Mouse (Mus musculus) megakaryocyte, embryonic 14.5 days (primary cell): ENCODE measurements around the gene Nfic.

Experiments used
- FLI1 ChIP-seq: IDR thresholded peaks from 2 replicates; pipeline ENCODE4 v1.6.1; 2012; ENCODE audit warnings: low read length, inconsistent platforms, mixed read lengths
- GATA1 ChIP-seq: IDR thresholded peaks from 3 replicates; pipeline ENCODE4 v1.6.1; 2012; ENCODE audit warnings: mixed read lengths, low read length, inconsistent platforms, borderline replicate concordance

DNA sequence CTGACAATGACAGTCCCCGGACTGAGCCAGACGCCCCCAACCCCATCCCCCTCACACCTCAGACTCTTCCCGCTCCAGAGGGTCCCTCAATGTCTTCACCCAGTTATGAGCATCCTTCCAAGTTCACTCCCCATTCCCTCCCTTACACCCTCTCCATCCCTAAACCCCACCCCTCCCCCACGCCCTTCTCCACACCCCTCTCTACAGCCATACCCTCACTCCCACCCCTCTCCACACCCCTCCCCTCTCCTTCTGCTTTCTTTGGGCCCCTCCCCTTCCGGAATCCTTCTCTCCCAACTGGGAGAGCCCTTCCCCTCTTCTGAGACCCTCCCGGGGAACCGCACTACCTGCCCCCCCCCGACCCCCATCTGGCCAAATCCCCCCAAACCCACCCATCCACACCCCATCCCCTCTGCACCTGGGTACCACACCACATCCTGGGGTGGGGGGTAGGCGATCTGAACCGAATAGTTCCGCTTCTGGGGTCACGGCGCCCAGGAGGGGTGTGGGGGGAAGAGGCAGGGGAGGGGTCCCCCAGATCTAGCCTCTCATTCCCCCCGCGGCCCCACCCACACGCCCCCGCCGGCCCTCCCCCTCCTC is 17.1 kb upstream of the Nfic start:
- no peak for TF ChIP-seq GATA1
- TF ChIP-seq FLI1 = no peak
